Mouse (Mus musculus): ENCODE results near the gene Acap2.

Gene Acap2

GRCm38 (mm10) chr16:31200790-31201567 is at the start of gene Acap2:
Gene Acap2 (minus strand): TSS chr16:31201245.
- WGBS = under 1% methylated on average over 73 of the region's 73 CpGs

- WGBS = 60% methylated on average over 3 of the region's 3 CpGs
These were observed 48.4 kb upstream of the Acap2 start for GRCm38 (mm10) chr16:31249401-31249800.

GRCm38 (mm10) chr16:31248717-31249116 is 47.7 kb upstream of the Acap2 start:
- 40% methylated on average over 13 of the region's 13 CpGs for WGBS

- WGBS = 66% methylated on average over 7 of the region's 7 CpGs
These were observed 46.4 kb upstream of the Acap2 start for GRCm38 (mm10) chr16:31247442-31247841.

- 68% methylated on average over 3 of the region's 3 CpGs for WGBS
These were observed 43.0 kb upstream of the Acap2 start for GRCm38 (mm10) chr16:31244053-31244452.

- WGBS = 52% methylated on average over 9 of the region's 9 CpGs
These were observed 40.4 kb upstream of the Acap2 start for GRCm38 (mm10) chr16:31241433-31241832.

- 48% methylated on average over 8 of the region's 8 CpGs for WGBS
These were observed 39.5 kb upstream of the Acap2 start for GRCm38 (mm10) chr16:31240569-31240968.

GRCm38 (mm10) chr16:31238281-31238680 is 37.2 kb upstream of the Acap2 start:
- 59% methylated on average over 5 of the region's 5 CpGs for WGBS

- WGBS = 53% methylated on average over 18 of the region's 18 CpGs
These were observed 34.6 kb upstream of the Acap2 start for GRCm38 (mm10) chr16:31235457-31236310.

GRCm38 (mm10) chr16:31234808-31235456 is 33.9 kb upstream of the Acap2 start:
- WGBS = 83% methylated on average over 12 of the region's 12 CpGs

- 14% methylated on average over 3 of the region's 3 CpGs for WGBS
These were observed 33.3 kb upstream of the Acap2 start for GRCm38 (mm10) chr16:31234356-31234755.

GRCm38 (mm10) chr16:31233541-31234339 is 32.7 kb upstream of the Acap2 start:
- WGBS = 9% methylated on average over 20 of the region's 20 CpGs

GRCm38 (mm10) chr16:31233167-31233498 is 32.1 kb upstream of the Acap2 start:
- 27% methylated on average over 4 of the region's 4 CpGs for WGBS

- 68% methylated on average over 5 of the region's 5 CpGs for WGBS
These were observed 31.6 kb upstream of the Acap2 start for GRCm38 (mm10) chr16:31232491-31233166.

- WGBS = 68% methylated on average over 5 of the region's 5 CpGs
These were observed 30.5 kb upstream of the Acap2 start for GRCm38 (mm10) chr16:31231591-31231990.

- 96% methylated on average over 1 of the region's 1 CpGs for WGBS
These were observed 26.7 kb upstream of the Acap2 start for GRCm38 (mm10) chr16:31227746-31228145.

GRCm38 (mm10) chr16:31215271-31215670 is 14.2 kb upstream of the Acap2 start:
- WGBS = 95% methylated on average over 4 of the region's 4 CpGs

GRCm38 (mm10) chr16:31213463-31213862 is 12.4 kb upstream of the Acap2 start:
- WGBS = 82% methylated on average over 6 of the region's 6 CpGs

- WGBS = 55% methylated on average over 9 of the region's 9 CpGs
These were observed 10.5 kb upstream of the Acap2 start for GRCm38 (mm10) chr16:31211503-31211902.

GRCm38 (mm10) chr16:31210453-31210852 is 9.4 kb upstream of the Acap2 start:
- 80% methylated on average over 4 of the region's 4 CpGs for WGBS

GRCm38 (mm10) chr16:31209911-31210310 is 8.9 kb upstream of the Acap2 start:
- WGBS = 75% methylated on average over 5 of the region's 5 CpGs
